Mouse (Mus musculus): ENCODE data around the gene Ryr2.

Ryr2 gene

DNA sequence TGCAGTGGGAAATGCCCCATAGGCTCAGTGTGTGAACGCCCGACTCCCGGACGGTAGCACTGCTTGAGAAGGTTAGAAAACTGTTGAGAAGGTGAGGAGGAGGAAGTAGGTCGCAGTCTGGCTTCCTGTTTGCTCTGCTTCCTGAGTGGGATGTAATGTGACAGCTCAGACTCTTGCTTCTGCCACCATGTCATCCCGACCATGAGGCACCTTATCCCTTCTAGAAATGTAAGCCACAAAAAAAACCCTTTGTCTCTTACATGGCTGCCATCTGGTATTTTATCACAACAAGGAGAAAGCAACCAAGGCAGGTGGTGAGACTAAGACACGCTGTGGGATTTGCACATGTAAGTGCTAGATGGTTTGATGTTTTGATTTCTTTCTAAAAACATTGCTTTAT is 12.2 kb downstream of the Ryr2 start:
- no peak for DNase-seq (ENCODE audit: low spot score)

DNA sequence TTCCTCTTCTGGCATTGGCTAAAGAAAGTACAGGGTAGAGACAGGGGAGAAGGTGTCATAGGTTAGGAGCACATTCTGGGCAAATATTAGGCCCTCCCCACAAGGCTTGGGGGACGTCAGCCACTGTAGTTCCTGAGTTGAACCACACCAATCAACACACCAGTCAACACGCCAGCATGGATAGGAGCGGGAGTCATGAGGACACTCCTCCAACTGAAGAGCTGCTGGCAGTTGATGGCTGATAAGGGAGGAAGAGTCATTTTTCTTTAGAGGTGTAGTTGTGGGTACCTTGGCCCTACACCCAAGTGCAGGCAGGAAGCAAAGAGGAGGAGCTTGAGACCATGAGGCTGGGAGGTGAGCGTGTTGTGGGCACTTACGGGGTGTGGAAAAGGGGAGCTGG is 13.6 kb downstream of the Ryr2 start:
- DNase-seq (ENCODE audit: low spot score) = no peak

DNA sequence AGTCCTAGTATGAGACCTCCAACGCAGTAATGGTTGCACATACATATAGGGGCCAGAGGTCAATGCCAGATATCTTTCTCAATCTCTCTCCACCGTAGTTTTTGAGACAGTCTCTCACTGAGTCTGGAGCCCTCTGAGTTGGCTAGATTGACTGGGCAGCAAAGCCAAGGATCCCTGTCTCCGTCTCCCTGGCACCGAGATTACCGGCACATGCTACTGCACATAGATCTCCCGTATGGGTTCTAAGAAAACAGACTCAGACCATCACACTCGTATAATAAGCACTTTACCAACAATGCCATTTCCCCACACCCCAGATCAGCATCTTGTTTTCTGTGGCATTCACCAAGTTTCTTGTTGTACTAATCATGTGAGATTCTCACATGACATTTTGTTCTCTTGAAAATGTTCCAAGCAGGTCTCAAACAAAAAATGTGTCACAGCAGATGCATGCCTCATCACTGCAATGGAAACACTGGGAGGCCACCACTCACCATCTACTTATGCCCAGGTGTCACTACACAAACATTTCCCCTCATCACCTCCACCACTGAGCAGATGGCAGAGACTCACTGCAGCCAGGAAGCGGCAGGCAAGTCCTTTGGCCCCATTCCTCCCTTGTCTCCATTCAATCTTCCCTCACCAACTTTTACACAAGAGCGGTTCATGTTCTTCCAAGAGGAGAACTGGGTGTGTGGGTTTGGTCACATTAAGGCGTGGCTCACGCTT is 14.2 kb downstream of the Ryr2 start:
- DNase-seq (ENCODE audit: low spot score) = no peak

DNA sequence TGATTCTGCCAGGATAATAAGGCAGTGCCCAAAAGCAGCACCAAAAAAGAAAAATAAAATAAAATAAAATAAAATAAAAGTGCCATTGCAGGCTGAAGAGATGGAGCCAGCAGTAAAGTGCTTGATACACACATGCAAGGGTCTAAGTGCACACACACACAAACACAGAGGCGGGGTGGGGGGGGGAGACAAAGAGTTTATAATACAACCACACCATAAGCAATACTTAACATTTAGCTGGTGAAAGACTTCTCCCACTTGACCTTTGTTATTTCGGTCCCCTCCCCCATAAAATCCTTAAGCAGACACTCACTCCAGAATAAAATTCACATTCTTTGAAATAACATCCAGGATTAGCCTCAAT is 22.7 kb downstream of the Ryr2 start:
- DNase-seq (ENCODE audit: low spot score) = no peak

DNA sequence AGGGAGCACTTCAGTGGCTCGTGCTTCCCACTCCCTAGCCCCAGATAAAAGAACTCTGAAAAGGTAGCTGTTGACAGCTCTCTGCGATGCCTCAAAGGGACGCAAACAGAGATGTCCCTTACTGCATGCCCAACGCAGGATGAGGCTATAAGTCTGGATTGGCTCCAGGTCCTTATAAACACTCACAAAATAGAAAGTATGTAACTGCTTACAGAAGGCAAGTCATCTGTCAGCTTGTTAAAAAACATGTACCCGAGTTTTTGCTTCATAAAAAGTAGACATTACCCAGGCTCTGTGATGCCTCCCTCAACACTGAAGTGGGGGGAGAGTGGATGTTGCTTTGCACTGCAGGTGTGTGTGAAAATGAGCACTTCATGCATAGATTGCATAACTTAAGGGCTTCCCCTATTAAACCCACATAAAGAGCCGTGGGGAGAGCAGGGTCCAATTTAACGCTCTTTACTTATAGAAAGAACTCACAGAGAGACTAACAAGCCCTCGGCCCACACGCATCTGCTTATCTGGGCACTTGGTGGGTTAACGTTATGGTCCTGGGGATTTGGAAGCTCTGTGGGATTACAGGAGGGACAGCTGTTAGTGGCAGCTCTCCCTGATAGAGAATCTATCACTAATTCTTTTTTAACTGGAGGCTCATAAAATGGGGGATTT is 23.2 kb downstream of the Ryr2 start:
- DNase-seq (ENCODE audit: low spot score) = no peak

DNA sequence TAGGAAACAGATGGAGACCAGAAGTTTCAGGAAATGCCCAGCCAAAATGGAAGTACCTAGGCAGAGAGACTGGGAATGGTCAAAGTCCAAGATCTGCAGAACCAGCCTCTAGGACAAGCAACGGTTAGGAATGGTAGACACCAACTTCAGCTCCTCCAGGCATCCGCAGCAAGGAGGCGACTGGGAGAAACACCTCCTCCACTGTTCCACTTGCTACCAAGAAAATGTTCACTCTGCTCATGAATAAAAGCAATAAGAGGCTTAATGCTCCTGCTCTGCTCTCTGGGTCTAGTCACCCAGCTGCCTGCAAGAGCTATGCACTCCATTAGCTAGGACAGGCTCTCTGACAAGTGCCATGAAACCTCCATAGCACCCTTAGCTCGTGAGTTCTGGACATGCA is 26.2 kb downstream of the Ryr2 start:
- DNase-seq (ENCODE audit: low spot score) = no peak

DNA sequence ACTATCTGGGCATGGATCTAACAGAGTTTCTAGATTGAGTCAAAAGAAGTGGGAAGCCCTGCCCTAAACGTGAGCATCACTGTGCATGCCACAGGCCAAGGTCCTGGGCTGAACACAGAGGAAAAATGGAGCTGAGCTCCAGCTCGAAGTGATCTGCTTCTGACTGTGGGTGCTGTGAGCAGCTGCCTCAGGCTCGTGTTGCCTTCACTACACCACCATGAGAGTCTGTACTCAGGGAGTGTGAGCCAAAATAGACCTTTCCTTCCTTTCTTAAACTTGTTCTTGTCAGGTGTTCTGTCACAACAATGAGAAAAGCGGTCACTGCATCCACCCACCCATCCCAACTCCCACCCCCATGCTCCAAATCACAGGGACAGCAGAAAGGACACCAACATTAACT is 27.2 kb downstream of the Ryr2 start:
- no peak for DNase-seq (ENCODE audit: low spot score)

DNA sequence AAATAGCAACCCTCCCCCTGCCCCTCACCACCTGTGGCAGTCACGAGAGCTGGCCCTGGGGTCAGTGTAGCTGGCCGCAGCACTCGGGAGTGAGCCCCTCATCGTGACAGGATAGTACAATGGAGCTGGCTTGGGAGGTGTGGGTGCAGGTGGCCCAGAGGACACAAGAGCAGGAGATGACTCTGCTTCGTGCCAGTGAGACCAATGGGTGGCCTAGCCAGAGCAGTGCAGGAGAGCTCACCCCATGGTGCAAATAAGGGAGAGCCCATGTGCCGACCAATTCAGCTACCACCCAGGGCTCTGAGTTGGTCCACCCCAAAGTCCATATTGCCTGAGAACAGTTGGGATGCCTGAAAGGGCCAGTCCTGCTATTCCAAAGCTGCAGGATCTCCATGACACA is 31.8 kb downstream of the Ryr2 start:
- no peak for DNase-seq (ENCODE audit: low spot score)

DNA sequence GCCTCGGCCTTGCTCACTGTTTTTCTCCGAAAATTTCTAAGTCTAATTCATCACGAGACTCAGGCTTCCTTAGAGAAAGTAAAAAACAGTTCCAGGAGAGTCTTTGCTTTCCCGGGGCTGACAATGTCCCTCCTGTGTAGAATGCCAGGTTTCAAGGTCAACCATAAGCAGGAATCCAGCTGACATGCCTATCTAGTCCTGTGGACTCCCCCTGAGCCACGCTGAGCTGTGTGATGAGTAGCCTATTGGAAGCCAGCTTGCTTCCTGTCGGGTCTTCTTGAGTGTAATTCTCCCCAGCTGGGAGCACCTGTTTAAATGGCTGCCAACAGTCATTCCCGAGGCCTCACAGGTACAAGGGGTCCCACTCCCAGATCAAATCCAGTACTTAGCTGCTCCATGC is 34.2 kb downstream of the Ryr2 start:
- DNase-seq (ENCODE audit: low spot score) = no peak

DNA sequence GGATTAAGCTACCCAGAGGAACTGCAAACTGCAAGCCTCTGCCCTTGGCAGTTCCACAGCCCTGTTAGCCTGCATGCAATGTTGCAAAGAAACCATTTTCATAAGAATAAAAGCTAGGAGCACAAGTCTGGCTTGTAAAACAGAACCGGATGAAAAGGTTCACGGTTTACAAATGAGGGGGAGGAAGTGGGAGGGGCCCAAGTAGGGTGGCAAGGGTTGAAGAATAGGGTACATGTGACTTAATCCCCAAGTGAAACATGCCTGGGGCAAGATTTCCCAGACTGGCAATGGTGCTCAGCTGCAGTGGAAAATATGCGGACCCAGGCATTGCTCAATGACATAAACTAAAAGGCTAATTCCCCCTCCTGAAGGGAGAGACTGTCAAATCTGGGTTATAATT is 34.6 kb downstream of the Ryr2 start:
- no peak for DNase-seq (ENCODE audit: low spot score)

DNA sequence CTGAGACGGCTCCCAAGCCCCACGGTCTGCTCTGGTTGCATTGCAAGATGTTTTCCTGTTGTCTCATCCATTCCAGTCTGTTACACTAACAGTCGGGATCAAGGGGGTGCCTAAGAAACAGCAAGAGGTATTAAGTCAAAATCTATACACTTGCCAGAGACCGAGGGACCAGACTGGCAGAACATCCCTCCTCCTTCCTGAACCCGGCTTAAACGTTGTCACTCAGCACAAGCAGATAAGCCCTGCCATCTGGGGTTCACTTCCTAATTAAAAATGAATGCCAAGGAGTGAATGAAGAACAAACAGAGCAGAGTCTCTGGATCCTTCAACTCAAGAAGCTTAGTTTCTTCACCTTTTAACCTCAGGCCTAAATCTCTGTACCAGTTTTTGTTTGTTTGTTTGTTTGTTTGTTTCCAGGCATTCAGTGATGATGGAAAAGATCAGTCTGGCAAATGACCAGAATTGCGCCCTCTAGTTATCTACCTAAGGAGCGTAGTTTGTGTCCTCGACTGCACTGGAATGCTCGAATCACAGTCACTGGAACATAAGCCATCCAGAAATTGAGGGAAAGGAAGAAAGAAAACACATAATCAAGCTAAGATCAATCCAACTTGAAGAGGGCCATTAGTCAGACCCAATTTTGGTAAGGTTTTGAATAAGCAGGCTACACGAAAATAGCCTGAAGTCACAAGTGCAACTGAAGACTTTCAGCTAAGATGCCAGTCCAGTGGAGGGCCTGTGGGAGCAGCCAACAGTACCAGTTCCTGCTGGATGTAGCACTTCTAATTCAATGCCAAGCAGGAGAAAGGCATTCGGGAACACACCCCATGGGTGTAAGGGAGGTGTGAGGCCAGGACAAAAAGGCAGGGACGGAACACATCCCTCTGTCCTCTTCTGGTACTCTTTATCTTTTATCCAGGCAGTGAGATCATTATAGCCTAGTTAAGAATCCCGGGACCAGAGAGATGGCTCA is 36.3 kb downstream of the Ryr2 start:
- no peak for DNase-seq (ENCODE audit: low spot score)

DNA sequence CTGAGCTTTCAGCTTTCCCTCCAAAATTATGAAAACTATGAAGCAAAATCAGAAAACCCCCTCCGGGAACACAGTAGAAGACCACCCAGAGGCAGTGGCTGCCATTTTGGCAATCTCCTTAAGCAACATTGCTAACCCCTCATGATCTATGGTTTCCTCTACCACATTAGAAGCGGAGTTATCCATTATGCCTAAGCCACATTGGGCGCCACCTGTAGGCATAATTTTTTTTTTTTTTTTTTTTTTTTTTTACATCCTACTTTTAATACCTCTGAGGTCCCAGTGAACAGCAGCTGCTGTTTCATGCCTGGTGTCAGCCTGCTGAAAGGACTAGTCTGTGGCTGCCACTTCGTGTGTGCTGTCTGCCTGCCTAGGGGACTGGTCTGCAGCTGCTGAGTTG is 42.2 kb downstream of the Ryr2 start:
- DNase-seq (ENCODE audit: low spot score) = no peak

DNA sequence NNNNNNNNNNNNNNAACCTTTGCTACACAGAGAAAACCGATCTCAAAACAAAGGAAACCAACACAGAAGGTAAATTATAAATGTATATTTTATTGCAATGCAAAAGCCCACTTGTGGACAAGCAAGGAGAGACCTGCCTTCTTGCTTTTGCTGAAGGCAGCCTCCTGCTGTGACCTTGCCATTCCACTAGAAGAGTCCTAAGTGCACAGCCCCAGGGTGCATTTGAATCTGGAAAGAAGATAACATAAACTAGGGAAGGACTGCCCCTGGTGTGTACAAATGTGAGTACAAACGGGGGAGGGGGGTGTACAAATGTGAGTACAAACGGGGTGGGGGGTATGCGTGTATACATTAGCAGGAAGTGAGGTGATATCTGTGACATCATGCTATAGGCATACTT is 43.2 kb downstream of the Ryr2 start:
- DNase-seq (ENCODE audit: low spot score) = no peak

DNA sequence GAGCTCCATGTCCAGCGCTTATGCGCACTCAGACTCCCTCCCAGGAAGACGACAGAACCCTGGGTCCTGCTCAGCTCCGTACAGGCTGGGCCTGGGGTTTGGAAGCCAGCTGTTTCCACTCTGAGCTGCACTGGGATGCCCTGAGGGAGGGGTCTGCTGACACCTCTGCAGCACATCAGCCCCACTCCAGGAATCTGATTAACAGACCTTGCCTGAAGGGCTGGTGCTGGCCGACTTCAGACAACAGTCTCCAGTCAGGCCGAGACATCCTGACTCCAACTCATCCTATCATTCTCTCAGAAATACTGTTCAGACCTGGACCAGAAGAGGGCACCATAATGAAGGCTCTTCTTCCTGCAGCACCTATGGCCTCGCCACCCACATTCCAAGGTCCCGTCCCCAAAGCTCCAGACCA is 49.4 kb downstream of the Ryr2 start:
- no peak for DNase-seq (ENCODE audit: low spot score)

DNA sequence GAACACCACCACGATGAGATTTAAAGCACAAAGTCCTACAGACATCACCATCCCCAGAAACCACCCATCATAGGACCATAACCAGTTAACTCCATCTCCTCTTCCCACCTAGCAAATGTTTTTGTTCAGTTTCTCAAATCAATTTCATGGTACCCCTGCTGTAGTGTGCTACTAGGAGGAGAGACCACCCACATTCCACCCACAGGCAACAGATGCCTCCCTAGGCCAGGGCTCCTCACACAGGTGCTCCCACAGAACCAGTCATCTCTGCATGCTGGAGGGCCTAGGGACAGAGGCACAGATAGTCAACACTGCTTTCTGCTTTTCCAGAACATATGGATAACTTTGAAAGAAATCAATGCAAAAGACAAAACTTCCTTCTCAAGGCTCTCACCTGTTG is 50.8 kb downstream of the Ryr2 start:
- DNase-seq (ENCODE audit: low spot score) = no peak

DNA sequence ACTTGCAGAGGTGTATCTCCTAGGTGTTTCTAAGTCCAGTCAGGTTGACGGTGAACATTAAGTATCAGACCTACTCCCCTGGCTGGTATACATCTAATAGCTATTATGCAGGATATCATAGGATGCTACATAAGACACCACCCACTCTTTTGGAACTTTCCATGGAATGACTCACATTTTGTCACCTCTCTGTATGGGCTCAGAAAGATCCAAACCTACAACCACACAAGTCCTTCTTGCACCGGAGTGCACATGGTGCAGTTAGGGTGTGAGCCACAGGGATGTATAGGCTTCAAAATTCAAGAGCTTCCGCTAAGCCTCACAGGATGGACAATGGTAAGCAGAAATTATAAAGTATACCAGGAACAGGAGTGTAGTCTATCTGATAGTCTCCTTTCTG is 52.8 kb downstream of the Ryr2 start:
- DNase-seq (ENCODE audit: low spot score) = no peak

DNA sequence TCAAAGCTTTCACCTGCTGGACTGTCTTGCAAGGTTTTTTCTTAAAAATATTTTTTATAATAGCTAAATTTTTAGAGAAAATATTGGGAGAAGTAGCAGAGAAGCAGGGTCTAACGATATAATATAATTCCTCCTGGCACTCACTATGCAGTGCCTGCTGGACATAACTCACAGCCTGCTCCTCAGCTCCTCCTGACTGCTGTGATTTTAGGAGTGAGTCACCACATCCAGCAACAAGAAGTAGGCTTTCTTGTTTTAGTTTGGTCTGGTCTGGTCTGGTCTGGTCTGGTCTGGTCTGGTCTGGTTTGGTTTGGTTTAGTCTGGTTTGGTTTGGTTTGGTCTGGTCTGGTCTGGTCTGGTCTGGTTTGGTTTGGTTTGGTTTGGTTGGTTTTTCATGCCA is 55.9 kb downstream of the Ryr2 start:
- no peak for DNase-seq (ENCODE audit: low spot score)

DNA sequence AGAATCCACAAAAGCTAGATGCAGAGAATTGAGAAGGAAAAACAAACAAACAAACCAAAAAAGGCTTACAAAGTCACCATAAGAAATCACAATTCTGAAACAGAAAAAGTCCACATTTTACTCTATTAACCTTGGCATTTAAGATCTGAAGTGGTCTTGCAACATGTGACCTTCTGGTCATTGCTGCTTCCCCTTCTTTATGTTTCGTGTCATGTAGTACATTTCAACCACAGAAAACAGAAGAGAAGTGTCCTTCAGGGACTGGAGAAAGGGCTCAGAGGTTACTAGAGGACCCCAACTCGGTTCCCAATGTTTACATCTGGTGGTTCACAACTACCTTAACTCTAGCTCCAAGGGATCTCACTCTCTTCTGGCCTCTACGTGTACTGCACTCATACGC is 59.7 kb downstream of the Ryr2 start:
- DNase-seq (ENCODE audit: low spot score) = no peak

DNA sequence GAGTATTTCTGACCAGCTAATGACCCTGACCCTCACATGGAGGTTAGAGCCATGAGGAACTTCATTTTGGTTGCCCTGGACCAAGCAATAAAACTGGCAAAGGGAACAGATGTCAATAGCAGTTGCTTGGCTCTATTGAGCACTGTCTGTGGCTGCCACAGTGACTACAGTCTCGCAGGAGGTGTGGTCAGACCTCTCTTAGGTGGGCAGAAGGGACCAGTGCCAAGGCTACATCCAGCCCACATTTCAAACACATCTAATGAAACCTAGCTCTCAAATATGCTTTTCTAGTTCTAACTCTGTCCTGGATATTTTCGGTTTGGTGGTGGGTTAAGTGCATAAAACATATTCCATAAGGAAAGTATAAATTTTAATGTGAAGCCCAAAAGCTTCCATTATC is 62.0 kb downstream of the Ryr2 start:
- no peak for DNase-seq (ENCODE audit: low spot score)

DNA sequence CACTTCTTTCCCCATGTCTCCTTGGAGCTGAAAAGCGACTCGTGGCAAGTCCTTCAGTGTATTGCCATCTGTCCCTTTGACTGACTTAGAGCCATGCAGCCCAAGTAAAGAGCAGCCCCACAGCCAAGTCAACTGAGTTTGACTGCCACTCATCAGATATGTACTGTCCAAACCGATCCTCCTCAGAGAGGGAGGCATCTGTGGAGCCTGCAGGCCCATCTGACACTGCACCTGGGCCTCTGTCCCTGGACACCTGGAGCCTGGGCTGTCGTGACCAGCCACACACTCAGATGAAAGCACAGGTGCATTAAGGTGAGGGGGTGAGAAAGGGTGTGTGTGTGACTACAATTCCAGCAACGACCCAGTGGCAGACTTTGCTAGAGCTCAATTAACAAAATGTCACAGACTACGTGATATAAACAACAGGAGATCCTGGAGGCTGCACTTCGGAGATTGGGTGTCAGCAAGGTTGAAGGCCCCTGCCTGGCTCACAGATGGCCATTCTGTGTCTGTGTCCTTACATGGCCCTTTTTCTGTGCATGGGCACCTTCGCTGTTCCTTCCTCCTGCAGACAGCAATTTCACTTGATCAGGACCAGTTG is 63.8 kb downstream of the Ryr2 start:
- DNase-seq (ENCODE audit: low spot score) = no peak

DNA sequence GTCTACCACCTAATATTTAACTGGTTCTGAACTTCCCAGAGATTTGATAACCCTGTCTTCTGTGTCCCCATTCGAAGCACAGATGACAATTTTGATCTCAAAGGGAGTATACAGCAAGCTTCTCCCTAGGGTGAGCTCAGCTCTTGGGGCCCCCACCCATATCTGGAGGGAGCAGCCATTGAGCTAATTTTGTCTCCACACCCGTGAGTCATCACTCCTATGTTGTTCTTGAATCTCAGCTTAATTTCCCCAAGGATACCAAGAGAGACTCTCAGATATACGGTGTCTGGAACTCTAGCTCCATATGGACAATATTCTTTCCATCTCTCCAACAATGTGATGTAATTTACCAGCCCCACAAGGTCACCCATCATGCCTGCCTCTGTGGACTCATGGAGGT is 66.8 kb downstream of the Ryr2 start:
- DNase-seq (ENCODE audit: low spot score) = no peak

DNA sequence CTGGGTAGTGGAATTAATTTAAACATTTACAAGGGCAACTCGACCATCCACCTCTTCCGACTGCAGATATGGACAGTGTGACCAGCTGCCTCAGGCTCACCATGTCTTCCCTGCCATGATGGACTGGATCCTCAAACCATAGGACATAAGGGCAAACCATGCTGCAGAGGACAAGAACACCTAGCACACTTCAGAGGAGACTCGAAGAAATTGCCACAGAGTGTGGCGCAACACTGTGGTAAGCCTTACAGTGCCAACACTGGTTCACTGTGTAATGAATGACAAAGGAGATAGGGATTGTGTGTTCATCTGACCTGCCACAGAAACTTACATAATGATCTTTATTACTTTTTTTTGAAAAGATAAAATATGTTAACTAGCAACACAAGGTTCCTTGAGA is 68.1 kb downstream of the Ryr2 start:
- no peak for DNase-seq (ENCODE audit: low spot score)

DNA sequence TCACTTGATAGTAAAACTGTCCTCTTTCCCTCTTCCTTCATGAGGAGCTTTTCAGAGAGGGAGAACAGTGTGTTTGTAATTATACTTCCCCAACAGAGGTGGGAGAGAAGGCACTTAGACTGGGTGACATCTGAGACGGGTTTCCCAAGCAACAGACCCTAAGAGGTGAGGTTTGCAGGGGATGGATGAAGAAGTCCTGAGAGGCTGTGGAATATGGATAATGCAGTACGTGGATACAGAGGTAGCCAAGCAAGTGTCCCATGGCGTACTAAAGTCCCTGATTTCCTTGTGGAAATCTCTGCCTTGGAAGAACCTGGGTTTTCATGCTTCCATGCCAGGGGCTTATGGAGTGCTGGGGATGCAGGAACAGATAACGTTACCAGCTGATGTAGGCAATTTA is 69.5 kb downstream of the Ryr2 start:
- DNase-seq (ENCODE audit: low spot score) = no peak

Measured in ovary, adult 18-20 months (tissue).